Mouse (Mus musculus): ENCODE data around the gene Tmem219.

DNA sequence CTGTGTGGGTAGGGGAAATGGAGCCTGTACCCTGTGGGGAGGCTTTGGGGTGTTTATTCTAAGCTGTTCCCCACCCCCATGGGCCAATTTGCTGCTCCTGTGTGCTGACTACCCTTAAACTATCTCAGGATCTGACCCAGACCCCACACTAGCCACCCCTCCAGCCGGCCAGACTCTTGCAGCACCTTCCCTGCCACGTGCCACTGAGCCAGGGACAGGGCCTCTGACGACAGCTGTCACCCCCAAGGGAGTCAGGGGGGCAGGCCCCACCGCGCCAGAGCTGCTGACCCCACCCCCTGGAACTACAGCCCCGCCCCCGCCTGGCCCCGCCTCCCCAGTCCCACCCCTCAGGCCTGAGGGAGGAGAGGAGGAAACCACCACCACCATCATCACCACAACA lies 29.9 kb upstream of the Tmem219 start:
- TF ChIP-seq CTCF (IDR thresholded peaks at IDR 0.05; ENCODE audit: borderline replicate concordance, control insufficient read depth, extremely low read depth, insufficient read depth, low read length, poor library complexity) = no peak
- TF ChIP-seq POLR2A (IDR thresholded peaks at IDR 0.05; ENCODE audit: control insufficient read depth, extremely low read depth, insufficient read depth, low read length, poor library complexity) = no peak
